Mouse (Mus musculus) G1E-ER4 (cell line): ENCODE data around the gene Ccdc97. TPM values are rescaled to one million over a fixed set of nuclear protein-coding genes. Genes with fewer than 3 reads are reported as not detected.

Experiments
- GATA1 ChIP-seq: IDR thresholded peaks from one replicate; pipeline ENCODE4 v1.8.0; 2012; ENCODE audit warnings: low read length, inconsistent platforms
- polyA plus RNA-seq: library from polyadenylated mRNA; stranded (reverse); fragments of >175 nt; gene quantifications from 2 replicates; pipeline ENCODE4 v1.2.3, GENCODE M21; 2012

Gene Ccdc97
- polyA plus RNA-seq, 1 experiment = 114 TPM

GRCm38 (mm10) chr7:25666381-25666780 lies 52.5 kb downstream of the Ccdc97 start:
- no peak for TF ChIP-seq GATA1

Other genes starting within 250 kb of the Ccdc97 start
- gene Ceacam1, start 241.5 kb downstream of the Ccdc97 start, polyA plus RNA-seq = not detected in 2 replicates
- gene Ceacam2, start 179.2 kb downstream of the Ccdc97 start, polyA plus RNA-seq = not detected in 2 replicates
- gene Erich4, start 103.2 kb downstream of the Ccdc97 start, polyA plus RNA-seq = not detected in 2 replicates
- 41.9 and 45.5 TPM in 2 replicates for gene Dmac2, start 99.7 kb downstream of the Ccdc97 start, polyA plus RNA-seq
- 0.44 and 0.50 TPM in 2 replicates for gene B3gnt8, start 92.4 kb downstream of the Ccdc97 start, polyA plus RNA-seq
- 70.4 and 81.4 TPM in 2 replicates for gene Bckdha, start 60.1 kb downstream of the Ccdc97 start, polyA plus RNA-seq
- gene Exosc5, start 59.9 kb downstream of the Ccdc97 start, polyA plus RNA-seq = 652 and 689 TPM in 2 replicates
- 2.8 and 3.6 TPM in 2 replicates for gene Tmem91, start 43.9 kb downstream of the Ccdc97 start, polyA plus RNA-seq
- 125 and 142 TPM in 2 replicates for gene B9d2, start 38.3 kb downstream of the Ccdc97 start, polyA plus RNA-seq
- gene Tgfb1, start 32.1 kb downstream of the Ccdc97 start, polyA plus RNA-seq = 1,641 and 2,011 TPM in 2 replicates
- 513 and 543 TPM in 2 replicates for gene Hnrnpul1, start 35.7 kb upstream of the Ccdc97 start, polyA plus RNA-seq
- 0.03 TPM in 1 of 2 replicates, not detected in the other for gene Axl, start 69.6 kb upstream of the Ccdc97 start, polyA plus RNA-seq
- not detected in 2 replicates for gene Cyp2s1, start 97.8 kb upstream of the Ccdc97 start, polyA plus RNA-seq
- gene Cyp2b10, start 178.5 kb upstream of the Ccdc97 start, polyA plus RNA-seq = not detected in 2 replicates